Mouse (Mus musculus): Measurements from ENCODE around the gene Ints3. TPM values are rescaled to one million over a fixed set of nuclear protein-coding genes. Genes with fewer than 3 reads are reported as not detected.

Ints3 gene
- total and polyA plus RNA-seq, 3 experiments = 58.5 to 115 (median 101) TPM

- TF ChIP-seq ZC3H11A (IDR thresholded peaks at IDR 0.05; ENCODE audit: low read depth, low read length) = no peak
- TF ChIP-seq E2F4 (IDR thresholded peaks at IDR 0.05; ENCODE audit: borderline replicate concordance, low read depth, low read length) = no peak
- no peak for TF ChIP-seq TBP (IDR thresholded peaks at IDR 0.05; ENCODE audit: low read depth, low read length)
These were observed 74.2 kb downstream of the Ints3 start (continued) for GRCm38 (mm10) chr3:90359230-90359629.

GRCm38 (mm10) chr3:90357959-90358358 lies 75.5 kb downstream of the Ints3 start:
- H3K9me3 ChIP-seq (replicated peaks; ENCODE audit: insufficient read depth, low read length) = no peaks in the 10 kb centered on the region
- H3K36me3 ChIP-seq (ENCODE audit: control insufficient read depth in 1 of 2, insufficient read depth in 2 of 2, low read length in 2 of 2) = peaks cover 0 to 44% of the 10 kb centered on the region in 2 experiments; a peak in 2 of 4 replicates
- H3K4me1 ChIP-seq (ENCODE audit: control insufficient read depth in 1 of 2, insufficient read depth in 2 of 2, low read length in 2 of 2) = no peaks in the 10 kb centered on the region
- TF ChIP-seq GATA1 (IDR thresholded peaks at IDR 0.05; ENCODE audit: low read depth, low read length) (no peak), MAZ (IDR thresholded peaks at IDR 0.05; ENCODE audit: low read depth, low read length) (no peak), ZKSCAN1 (IDR thresholded peaks at IDR 0.05; ENCODE audit: low read depth, low read length) (no peak), ZC3H11A (IDR thresholded peaks at IDR 0.05; ENCODE audit: low read depth, low read length) (no peak), NRF1 (IDR thresholded peaks at IDR 0.05; ENCODE audit: insufficient read depth, low read depth, low read length, poor library complexity, severe bottlenecking) (no peak), MAFK (IDR thresholded peaks at IDR 0.05; ENCODE audit: borderline replicate concordance, low read depth, low read length) (no peak), RCOR1 (IDR thresholded peaks at IDR 0.05; ENCODE audit: low read depth, low read length) (no peak), MAX (IDR thresholded peaks at IDR 0.05; ENCODE audit: low read length) (no peak), USF2 (IDR thresholded peaks at IDR 0.05; ENCODE audit: borderline replicate concordance in 1 of 2, insufficient read depth in 1 of 2, low read depth in 1 of 2, low read length in 2 of 2) (no peak), RAD21 (IDR thresholded peaks at IDR 0.05; ENCODE audit: low read depth, low read length) (no peak), POLR2AphosphoS5 (IDR thresholded peaks at IDR 0.05; ENCODE audit: borderline replicate concordance, low read depth, low read length) (no peak), GABPA (IDR thresholded peaks at IDR 0.05; ENCODE audit: low read depth, low read length) (no peak), SIN3A (IDR thresholded peaks at IDR 0.05; ENCODE audit: low read length) (no peak)
- H3K27me3 ChIP-seq (ENCODE audit: control insufficient read depth in 1 of 2, insufficient read depth in 2 of 2, low read length in 2 of 2) = no peaks in the 10 kb centered on the region
- no peak overlapping the region for H3K27ac ChIP-seq (ENCODE audit: control insufficient read depth, low read depth, low read length)
- H3K4me3 ChIP-seq (ENCODE audit: control insufficient read depth in 1 of 2, insufficient read depth in 1 of 2, low read depth in 2 of 2, low read length in 2 of 2) = no peak overlapping the region
- H3K79me2 ChIP-seq (ENCODE audit: control insufficient read depth, insufficient read depth, low read length, poor library complexity) = no peaks in the 10 kb centered on the region
- H3K9ac ChIP-seq (ENCODE audit: control insufficient read depth, low read depth, low read length, poor library complexity, severe bottlenecking) = no peak overlapping the region
- no peak for DNase-seq (ENCODE audit: low read depth, low spot score)

DNA sequence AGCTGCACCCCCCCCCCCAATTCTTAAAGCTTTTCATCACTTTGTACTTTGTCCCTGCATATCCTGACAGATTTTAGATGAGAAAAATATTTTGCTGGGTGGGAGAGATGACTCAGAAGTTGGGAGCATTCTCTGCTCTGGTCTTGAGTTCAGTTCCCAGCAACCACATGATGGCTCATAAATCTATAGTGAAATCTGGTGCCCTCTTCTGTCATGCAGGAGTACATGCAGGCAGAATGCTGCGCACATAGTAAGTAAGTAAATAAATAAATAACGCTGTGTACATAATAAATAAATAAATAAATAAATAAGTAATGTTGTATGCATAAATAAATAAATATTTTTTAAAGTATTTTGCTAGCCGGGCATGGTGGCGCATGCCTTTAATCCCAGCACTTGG lies 85.6 kb downstream of the Ints3 start:
- TF ChIP-seq RAD21 (IDR thresholded peaks at IDR 0.05; ENCODE audit: low read depth, low read length) (peak; percentile 22), CTCF (IDR thresholded peaks at IDR 0.05 in 2 of 3, conservative IDR thresholded peaks at IDR 0.05 in 1 of 3; ENCODE audit: control insufficient read depth in 1 of 3, insufficient read depth in 1 of 3, low read depth in 2 of 3, low read length in 3 of 3, poor library complexity in 1 of 3, severe bottlenecking in 1 of 3) (peak in 2 of 3 experiments; percentile 34 to 45; a peak in 3 of 6 replicates), TBP (IDR thresholded peaks at IDR 0.05; ENCODE audit: low read depth, low read length) (no peak)
- H3K36me3 ChIP-seq (ENCODE audit: control insufficient read depth in 1 of 2, insufficient read depth in 2 of 2, low read length in 2 of 2) = peaks cover 2 to 45% of the 10 kb centered on the region in 2 experiments; a peak in 3 of 4 replicates
- H3K79me2 ChIP-seq (ENCODE audit: control insufficient read depth, insufficient read depth, low read length, poor library complexity) = no peaks in the 10 kb centered on the region
- no peak overlapping the region for H3K4me3 ChIP-seq (ENCODE audit: control insufficient read depth in 1 of 2, insufficient read depth in 1 of 2, low read depth in 2 of 2, low read length in 2 of 2)
- H3K4me1 ChIP-seq (ENCODE audit: control insufficient read depth in 1 of 2, insufficient read depth in 2 of 2, low read length in 2 of 2) = no peaks in the 10 kb centered on the region
- no peaks in the 10 kb centered on the region for H3K9me3 ChIP-seq (replicated peaks; ENCODE audit: insufficient read depth, low read length)
- H3K9ac ChIP-seq (ENCODE audit: control insufficient read depth, low read depth, low read length, poor library complexity, severe bottlenecking) = no peak overlapping the region
- no peak overlapping the region for H3K27ac ChIP-seq (ENCODE audit: control insufficient read depth, low read depth, low read length)
- DNase-seq (ENCODE audit: low read depth, low spot score) = peak; percentile 52
- no peaks in the 10 kb centered on the region for H3K27me3 ChIP-seq (ENCODE audit: control insufficient read depth in 1 of 2, insufficient read depth in 2 of 2, low read length in 2 of 2)

Data from MEL (cell line).